Mouse (Mus musculus) ES-Bruce4 (cell line): ENCODE results near the gene Plpp3. TPM values are rescaled to one million over a fixed set of nuclear protein-coding genes. Genes with fewer than 3 reads are reported as not detected.

Experiments
- H3K27ac ChIP-seq: 2 replicates; pipeline ENCODE4 v1.5.1; 2012; ENCODE audit warnings: low read length, inconsistent platforms; ENCODE audit not compliant: insufficient read depth
- H3K27me3 ChIP-seq: 2 replicates; pipeline ENCODE4 v1.6.1; 2012; ENCODE audit warnings: mild to moderate bottlenecking, low read length, inconsistent platforms; ENCODE audit not compliant: control insufficient read depth, poor library complexity, insufficient read depth, severe bottlenecking
- H3K36me3 ChIP-seq: 2 replicates; pipeline ENCODE4 v1.6.1; 2012; ENCODE audit warnings: inconsistent platforms, mild to moderate bottlenecking, low read length, moderate library complexity; ENCODE audit not compliant: control insufficient read depth, poor library complexity, insufficient read depth, severe bottlenecking
- H3K4me1 ChIP-seq: one replicate; pipeline ENCODE4 v1.8.1; 2011; ENCODE audit warnings: low read length; ENCODE audit not compliant: control insufficient read depth, insufficient read depth
- H3K4me3 ChIP-seq: 2 replicates; pipeline ENCODE4 v1.5.1; 2011; ENCODE audit warnings: low read depth, mild to moderate bottlenecking, low read length
- H3K9ac ChIP-seq: 2 replicates; pipeline ENCODE4 v1.6.1; 2012; ENCODE audit warnings: low read depth, mild to moderate bottlenecking, inconsistent platforms; ENCODE audit not compliant: poor library complexity, severe bottlenecking
- H3K9me3 ChIP-seq: replicated peaks from 2 replicates; pipeline ENCODE4 v1.6.1; 2012; ENCODE audit warnings: mild to moderate bottlenecking, low read length, inconsistent platforms; ENCODE audit not compliant: control insufficient read depth, poor library complexity, insufficient read depth, severe bottlenecking
- CTCF ChIP-seq: IDR thresholded peaks from one replicate; pipeline ENCODE4 v1.8.1; 2011; ENCODE audit warnings: low read depth, low read length
- EP300 ChIP-seq: IDR thresholded peaks from 2 replicates; pipeline ENCODE4 v1.6.1; 2011; ENCODE audit warnings: low read depth, low read length; ENCODE audit not compliant: insufficient read depth
- POLR2A ChIP-seq: IDR thresholded peaks from one replicate; pipeline ENCODE4 v1.8.1; 2011; ENCODE audit warnings: low read length; ENCODE audit not compliant: insufficient read depth
- polyA plus RNA-seq: library from polyadenylated mRNA; stranded (reverse); fragments of >200 nt; gene quantifications from 2 replicates; pipeline ENCODE4 v1.2.4, GENCODE M21; 2011; ENCODE audit warnings: low read depth; ENCODE audit not compliant: missing spikeins, insufficient read depth, insufficient read length

The Plpp3 gene
- polyA plus RNA-seq, 1 experiment: 16.1 TPM

DNA sequence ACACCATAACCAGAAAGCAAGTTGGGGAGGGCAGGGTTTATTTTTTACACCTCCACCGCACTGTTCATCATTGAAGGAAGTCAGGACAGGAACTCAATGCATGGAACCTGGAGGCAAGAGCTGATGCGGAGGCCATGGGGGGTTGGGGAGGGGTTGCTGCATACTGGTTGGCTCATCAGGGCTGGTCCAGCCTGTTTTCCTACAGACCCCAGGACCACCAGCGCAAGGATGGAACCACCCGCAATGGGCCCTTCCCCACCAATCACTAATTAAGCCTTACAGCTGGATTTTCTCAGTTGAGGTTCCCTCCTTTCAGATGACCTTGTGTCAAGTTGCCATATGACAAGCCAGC, 46.5 kb upstream of the Plpp3 start:
- no peak overlapping the region for H3K27ac ChIP-seq
- no peak overlapping the region; the same call in 1 of the 2 replicates for H3K4me3 ChIP-seq
- TF ChIP-seq POLR2A (no peak), EP300 (no peak), CTCF (no peak)
- no peaks in the 10 kb centered on the region for H3K4me1 ChIP-seq
- H3K27me3 ChIP-seq: peaks cover 4% of the 10 kb centered on the region; the same call in 1 of the 2 replicates
- no peaks in the 10 kb centered on the region for H3K36me3 ChIP-seq
- H3K9ac ChIP-seq: 0 out of 2 replicates have a peak overlapping the region, but pooled peaks have one; percentile 79
- no peaks in the 10 kb centered on the region for H3K9me3 ChIP-seq

- Histone ChIP-seq H3K4me3 (no peak overlapping the region), H3K36me3 (no peaks in the 10 kb centered on the region), H3K9ac (no peak overlapping the region), H3K9me3 (no peaks in the 10 kb centered on the region), H3K27me3 (peaks cover 4% of the 10 kb centered on the region; the same call in 1 of the 2 replicates), H3K27ac (no peak overlapping the region), H3K4me1 (no peaks in the 10 kb centered on the region)
- no peak for TF ChIP-seq CTCF
- TF ChIP-seq POLR2A: no peak
- no peak for TF ChIP-seq EP300
Measured at GRCm38 (mm10) chr4:105111770-105112169, 45.4 kb upstream of the Plpp3 start.

- Histone ChIP-seq H3K4me3 (no peak overlapping the region), H3K27me3 (peaks cover 4% of the 10 kb centered on the region; the same call in 1 of the 2 replicates), H3K4me1 (no peaks in the 10 kb centered on the region), H3K36me3 (no peaks in the 10 kb centered on the region), H3K27ac (no peak overlapping the region), H3K9me3 (no peaks in the 10 kb centered on the region), H3K9ac (no peak overlapping the region)
- TF ChIP-seq POLR2A (no peak), EP300 (no peak), CTCF (no peak)
Measured at GRCm38 (mm10) chr4:105113042-105113441, 44.1 kb upstream of the Plpp3 start.

DNA sequence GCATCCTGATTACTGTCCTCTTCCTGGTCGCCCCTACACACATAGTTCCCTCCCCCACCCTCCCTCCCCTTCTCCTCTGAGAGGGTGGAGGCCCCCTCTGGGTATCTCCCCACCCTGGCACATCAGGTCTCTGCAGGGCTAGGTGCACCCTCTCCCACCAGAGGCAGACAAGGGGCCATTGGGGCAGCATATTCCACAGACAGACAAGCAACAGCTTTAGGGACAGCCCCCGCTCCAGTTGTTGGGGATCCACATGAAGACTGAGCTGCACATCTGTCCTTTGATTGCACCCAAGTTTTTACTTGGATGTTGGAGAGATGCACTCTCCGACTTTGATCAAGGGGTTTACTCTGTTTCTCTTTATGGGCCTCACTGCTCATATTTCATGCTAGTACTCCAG, 43.7 kb upstream of the Plpp3 start:
- no peak overlapping the region for H3K4me3 ChIP-seq
- no peaks in the 10 kb centered on the region for H3K9me3 ChIP-seq
- TF ChIP-seq EP300: no peak
- TF ChIP-seq POLR2A: no peak
- TF ChIP-seq CTCF: no peak
- no peak overlapping the region for H3K9ac ChIP-seq
- no peaks in the 10 kb centered on the region for H3K4me1 ChIP-seq
- H3K36me3 ChIP-seq: no peaks in the 10 kb centered on the region
- H3K27ac ChIP-seq: no peak overlapping the region
- no peaks in the 10 kb centered on the region for H3K27me3 ChIP-seq

DNA sequence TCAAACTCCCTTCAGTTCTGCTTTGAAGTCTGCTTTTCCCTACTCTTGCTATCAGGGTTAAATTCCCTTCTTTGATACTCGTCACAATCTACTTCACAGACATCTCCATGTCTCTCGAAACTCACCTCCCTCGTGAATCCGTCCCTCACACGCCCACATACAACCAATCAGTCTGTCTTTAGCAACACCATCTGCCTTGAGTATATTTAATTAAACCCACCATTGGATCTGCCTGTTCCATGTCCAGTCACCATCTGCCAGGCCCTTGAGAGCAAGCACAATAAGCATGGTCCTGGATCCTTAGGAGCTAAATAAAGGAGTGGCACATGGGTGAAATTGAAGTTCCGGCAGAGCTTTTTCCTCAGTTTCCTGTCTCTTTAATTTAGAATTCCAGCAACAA, 36.1 kb upstream of the Plpp3 start:
- no peak overlapping the region for H3K27ac ChIP-seq

GRCm38 (mm10) chr4:105122429-105122828, 34.7 kb upstream of the Plpp3 start:
- Histone ChIP-seq H3K4me1 (no peaks in the 10 kb centered on the region), H3K27me3 (no peaks in the 10 kb centered on the region), H3K27ac (no peak overlapping the region), H3K9ac (no peak overlapping the region), H3K4me3 (no peak overlapping the region), H3K36me3 (no peaks in the 10 kb centered on the region), H3K9me3 (no peaks in the 10 kb centered on the region)
- peak; percentile 71 for TF ChIP-seq CTCF
- no peak for TF ChIP-seq POLR2A
- TF ChIP-seq EP300: no peak

More for the DNA sequence above, 36.1 kb upstream of the Plpp3 start:
- TF ChIP-seq CTCF (no peak), EP300 (no peak), POLR2A (no peak)
- Histone ChIP-seq H3K9me3 (no peaks in the 10 kb centered on the region), H3K4me1 (no peaks in the 10 kb centered on the region), H3K9ac (no peak overlapping the region), H3K27me3 (no peaks in the 10 kb centered on the region), H3K4me3 (no peak overlapping the region), H3K36me3 (no peaks in the 10 kb centered on the region)
